Mouse (Mus musculus): ENCODE measurements at regions not wholly inside any gene's neighbourhood (a gene's known extent, or its start where the extent isn't known, plus 50 kb on each side); places are given as distances from the start of the nearest gene placed in this dataset.

DNA sequence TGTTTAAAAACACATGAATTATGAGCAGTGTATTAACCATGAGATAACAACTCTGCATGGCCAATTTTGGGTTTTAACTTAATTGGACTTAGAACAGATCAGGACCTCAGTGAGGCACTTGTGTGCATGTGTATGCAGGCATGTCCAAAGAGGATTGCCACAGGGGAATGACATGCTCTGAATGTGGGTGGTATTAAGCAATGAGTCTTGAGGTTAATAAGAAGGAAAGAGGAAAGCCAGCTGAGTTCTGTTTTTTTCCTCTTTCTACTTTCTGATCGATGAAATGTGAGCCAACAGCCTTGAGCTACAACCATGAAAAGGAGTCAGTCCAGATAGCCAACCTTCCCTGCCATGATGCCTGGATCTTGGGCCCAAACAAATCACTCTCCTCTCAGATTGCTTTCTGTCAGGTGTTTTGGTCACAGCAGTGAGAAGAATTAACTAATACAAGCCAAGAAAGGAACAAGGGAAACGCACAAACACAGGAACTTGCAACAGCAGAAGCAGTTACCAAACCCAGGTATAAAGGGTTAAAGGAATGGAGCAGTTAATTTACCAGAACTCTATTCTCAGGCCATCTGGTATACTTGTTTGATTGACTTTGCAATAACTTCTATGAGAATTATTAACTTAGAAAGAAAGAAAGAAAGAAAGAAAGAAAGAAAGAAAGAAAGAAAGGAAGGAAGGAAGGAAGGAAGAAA lies 243.3 kb upstream of the Mmadhc start:
- TF ChIP-seq POLR2A (IDR thresholded peaks at IDR 0.05; ENCODE audit: borderline replicate concordance, extremely low read depth, insufficient read depth, insufficient read length, poor library complexity, severe bottlenecking) = no peak
- TF ChIP-seq CTCF (IDR thresholded peaks at IDR 0.05; ENCODE audit: borderline replicate concordance, extremely low read depth, insufficient read depth, insufficient read length) = no peak

Measured in brain, embryonic 14.5 days (tissue).